Mouse (Mus musculus): ENCODE measurements around the gene Luc7l2. TPM values are rescaled to one million over a fixed set of nuclear protein-coding genes. Genes with fewer than 3 reads are reported as not detected.

Gene Luc7l2
- total and polyA plus RNA-seq, 3 experiments, result 28.1 to 99.9 (median 91.7) TPM

DNA sequence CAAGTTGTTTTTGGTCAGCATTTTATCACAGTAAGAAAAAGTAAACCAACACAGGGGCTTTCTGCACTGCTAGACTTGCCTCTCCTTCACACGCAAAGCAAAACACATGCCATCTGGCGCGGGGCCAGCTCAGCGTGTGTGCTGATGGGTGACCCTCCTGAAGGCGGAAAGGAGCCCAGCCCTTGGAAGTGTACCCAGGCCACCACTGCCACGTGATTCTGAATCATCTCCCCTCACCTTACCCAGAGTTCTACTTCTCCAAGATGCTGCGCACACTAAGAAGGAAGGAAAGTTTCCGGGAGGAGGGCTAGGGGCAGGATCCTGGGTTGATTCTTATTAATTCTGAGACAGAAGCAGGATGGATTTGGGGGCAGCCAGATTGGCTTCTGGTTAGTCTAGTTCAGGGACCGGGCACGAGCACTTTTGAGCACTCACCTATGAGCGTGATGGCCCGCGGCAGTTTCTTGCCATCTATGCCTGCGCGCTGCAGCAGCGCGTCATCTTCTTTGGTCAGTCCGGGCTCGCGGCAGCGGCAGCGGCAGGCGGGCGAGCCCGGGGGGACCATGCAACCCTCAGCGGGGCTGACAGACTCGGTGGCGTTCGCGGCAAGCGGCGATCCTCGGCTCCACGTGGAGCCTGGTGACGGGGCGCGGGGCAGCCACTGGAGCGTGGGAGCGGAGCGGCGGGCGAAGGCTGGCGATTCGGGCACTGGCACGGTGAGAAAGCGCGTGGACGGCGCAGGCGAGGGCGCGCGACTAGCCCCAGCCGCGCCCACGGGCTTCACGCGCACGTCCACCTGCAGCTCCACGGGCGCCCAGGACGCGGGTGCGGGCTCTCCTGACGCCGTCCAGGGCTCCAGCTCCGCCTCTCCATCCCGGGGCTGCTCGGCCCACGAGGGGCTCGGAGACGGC, 85.1 kb downstream of the Luc7l2 start:
- WGBS, result under 1% methylated on average over 72 of the region's 72 CpGs
- Histone ChIP-seq H3K9ac (ENCODE audit: low read depth, low read length) (peak overlapping the region; percentile 58), H3K27me3 (ENCODE audit: control insufficient read depth, insufficient read depth, low read length) (peaks cover 6% of the 10 kb centered on the region), H3K4me1 (ENCODE audit: control insufficient read depth, insufficient read depth, low read length) (peaks cover 5% of the 10 kb centered on the region), H3K27ac (peak overlapping the region; percentile 32; the same call in 1 of the 2 replicates), H3K79me2 (replicated peaks; ENCODE audit: control insufficient read depth, insufficient read depth, low read length) (no peaks in the 10 kb centered on the region), H3K4me3 (peak overlapping the region; percentile 80), H3K36me3 (ENCODE audit: control insufficient read depth, insufficient read depth, low read length) (no peaks in the 10 kb centered on the region)
- TF ChIP-seq POLR2A (IDR thresholded peaks at IDR 0.05; ENCODE audit: insufficient read depth, low read depth, low read length) (no peak), EP300 (IDR thresholded peaks at IDR 0.05; ENCODE audit: insufficient read depth, low read depth, low read length) (no peak), CTCF (IDR thresholded peaks at IDR 0.05) (no peak)
- intact Hi-C loops (cut with DNase I), result no loop called here
- peak; percentile 46 to 61 for DNase-seq

- under 1% methylated on average over 53 of the region's 60 CpGs for WGBS
- intact Hi-C loops (cut with DNase I), result no loop called here
- no peak for TF ChIP-seq CTCF (IDR thresholded peaks at IDR 0.05)
- no peak for TF ChIP-seq POLR2A (IDR thresholded peaks at IDR 0.05; ENCODE audit: insufficient read depth, low read depth, low read length)
- no peak for TF ChIP-seq EP300 (IDR thresholded peaks at IDR 0.05; ENCODE audit: insufficient read depth, low read depth, low read length)
Observed at GRCm38 (mm10) chr6:38636852-38637618, 85.9 kb downstream of the Luc7l2 start, which contains the start of gene Klrg2. Klrg2 (minus strand) TSS chr6:38637242.

DNA sequence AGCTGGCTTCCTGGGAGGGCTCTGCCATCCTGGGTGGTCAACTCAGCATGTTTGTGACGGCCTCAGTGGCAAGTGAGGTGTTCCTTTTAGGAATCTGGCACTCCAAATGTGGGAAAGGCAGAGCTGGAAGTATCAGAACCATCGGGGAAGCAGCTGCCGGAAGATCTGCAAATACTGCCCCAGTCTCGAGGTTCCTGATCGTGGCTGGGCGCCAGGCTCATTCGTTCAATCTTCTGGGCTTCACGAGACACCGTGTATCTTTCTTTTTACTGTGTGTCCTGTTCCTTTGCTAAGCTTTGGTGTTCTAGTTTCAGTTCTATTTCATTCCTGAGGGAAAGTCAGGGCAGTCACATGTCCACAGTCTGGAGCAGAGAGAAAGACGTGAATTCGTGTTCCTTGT, 89.3 kb downstream of the Luc7l2 start:
- H3K4me3 ChIP-seq, result no peak overlapping the region
- peaks cover 6% of the 10 kb centered on the region for H3K27me3 ChIP-seq (ENCODE audit: control insufficient read depth, insufficient read depth, low read length)
- H3K9ac ChIP-seq (ENCODE audit: low read depth, low read length), result no peak overlapping the region
- no peaks in the 10 kb centered on the region for H3K36me3 ChIP-seq (ENCODE audit: control insufficient read depth, insufficient read depth, low read length)
- 54% methylated on average over 11 of the region's 11 CpGs for WGBS
- TF ChIP-seq EP300 (IDR thresholded peaks at IDR 0.05; ENCODE audit: insufficient read depth, low read depth, low read length) (no peak), CTCF (IDR thresholded peaks at IDR 0.05) (no peak), POLR2A (IDR thresholded peaks at IDR 0.05; ENCODE audit: insufficient read depth, low read depth, low read length) (no peak)
- intact Hi-C loops (cut with DNase I), result no loop called here
- peaks cover 5% of the 10 kb centered on the region for H3K4me1 ChIP-seq (ENCODE audit: control insufficient read depth, insufficient read depth, low read length)
- H3K79me2 ChIP-seq (replicated peaks; ENCODE audit: control insufficient read depth, insufficient read depth, low read length), result no peaks in the 10 kb centered on the region
- no peak for DNase-seq
- H3K27ac ChIP-seq, result no peak overlapping the region

More at GRCm38 (mm10) chr6:38636852-38637618, 85.9 kb downstream of the Luc7l2 start, which contains the start of gene Klrg2:
- Histone ChIP-seq H3K36me3 (ENCODE audit: control insufficient read depth, insufficient read depth, low read length) (no peaks in the 10 kb centered on the region), H3K4me1 (ENCODE audit: control insufficient read depth, insufficient read depth, low read length) (peaks cover 5% of the 10 kb centered on the region), H3K4me3 (peak within 1 kb of the TSS; percentile 80), H3K79me2 (replicated peaks; ENCODE audit: control insufficient read depth, insufficient read depth, low read length) (no peaks in the 10 kb centered on the region), H3K27me3 (ENCODE audit: control insufficient read depth, insufficient read depth, low read length) (peaks cover 6% of the 10 kb centered on the region), H3K27ac (peak within 1 kb of the TSS; percentile 32; the same call in 1 of the 2 replicates), H3K9ac (ENCODE audit: low read depth, low read length) (peak within 1 kb of the TSS; percentile 58)
- DNase-seq, result peak; percentile 74 to 80

DNA sequence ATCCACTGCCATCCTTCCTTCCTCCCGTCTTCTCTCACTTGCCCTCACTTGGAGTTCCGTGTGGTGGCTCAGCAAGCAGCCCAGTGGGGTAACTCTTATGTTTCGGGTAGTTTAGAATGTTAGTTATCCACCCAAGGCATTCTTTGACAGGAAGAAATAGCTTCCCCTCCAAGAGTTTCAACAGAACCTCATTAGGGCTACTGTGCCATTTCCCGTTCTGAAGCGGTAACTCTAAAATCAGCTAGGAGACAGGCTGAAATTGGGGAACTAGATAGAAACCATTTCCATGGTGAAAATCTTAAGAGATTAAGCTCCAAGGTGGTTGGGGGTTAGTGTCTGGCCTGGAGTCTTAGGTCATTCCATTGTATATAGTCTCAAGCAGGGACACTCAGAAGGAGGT, 90.1 kb downstream of the Luc7l2 start:
- Histone ChIP-seq H3K4me1 (ENCODE audit: control insufficient read depth, insufficient read depth, low read length) (peaks cover 3% of the 10 kb centered on the region), H3K36me3 (ENCODE audit: control insufficient read depth, insufficient read depth, low read length) (no peaks in the 10 kb centered on the region), H3K27ac (no peak overlapping the region), H3K27me3 (ENCODE audit: control insufficient read depth, insufficient read depth, low read length) (peaks cover 3% of the 10 kb centered on the region), H3K4me3 (no peak overlapping the region), H3K79me2 (replicated peaks; ENCODE audit: control insufficient read depth, insufficient read depth, low read length) (no peaks in the 10 kb centered on the region), H3K9ac (ENCODE audit: low read depth, low read length) (no peak overlapping the region)
- TF ChIP-seq EP300 (IDR thresholded peaks at IDR 0.05; ENCODE audit: insufficient read depth, low read depth, low read length) (no peak), CTCF (IDR thresholded peaks at IDR 0.05) (no peak), POLR2A (IDR thresholded peaks at IDR 0.05; ENCODE audit: insufficient read depth, low read depth, low read length) (no peak)
- no peak for DNase-seq
- WGBS, result 68% methylated on average over 5 of the region's 5 CpGs
- intact Hi-C loops (cut with DNase I), result no loop called here

DNA sequence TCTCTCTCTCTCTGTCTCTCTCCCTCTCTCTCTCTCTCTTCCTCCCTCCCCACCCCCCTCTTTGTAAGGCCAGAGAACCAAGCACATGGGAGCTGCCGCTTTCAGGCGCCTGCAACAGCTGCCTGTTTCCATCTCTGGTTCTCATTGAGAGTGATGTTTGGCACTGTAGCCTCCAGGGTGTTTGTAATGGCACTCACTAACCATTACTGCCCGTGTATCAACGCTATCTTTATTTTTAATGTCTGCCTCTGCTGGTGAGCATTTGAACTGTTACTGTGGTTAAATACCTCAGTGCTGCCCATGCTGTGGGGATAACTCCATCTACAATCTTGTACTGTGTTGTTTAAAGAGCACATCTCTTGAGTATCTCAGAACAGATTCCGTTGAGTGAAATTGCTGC, 90.5 kb downstream of the Luc7l2 start:
- H3K79me2 ChIP-seq (replicated peaks; ENCODE audit: control insufficient read depth, insufficient read depth, low read length), result no peaks in the 10 kb centered on the region
- no peak overlapping the region for H3K27ac ChIP-seq
- no peak overlapping the region for H3K4me3 ChIP-seq
- no peaks in the 10 kb centered on the region for H3K36me3 ChIP-seq (ENCODE audit: control insufficient read depth, insufficient read depth, low read length)
- TF ChIP-seq CTCF (IDR thresholded peaks at IDR 0.05), result peak; percentile 11; the same call in 1 of the 2 replicates
- no peak for TF ChIP-seq POLR2A (IDR thresholded peaks at IDR 0.05; ENCODE audit: insufficient read depth, low read depth, low read length)
- no peak for TF ChIP-seq EP300 (IDR thresholded peaks at IDR 0.05; ENCODE audit: insufficient read depth, low read depth, low read length)
- H3K9ac ChIP-seq (ENCODE audit: low read depth, low read length), result no peak overlapping the region
- H3K27me3 ChIP-seq (ENCODE audit: control insufficient read depth, insufficient read depth, low read length), result peaks cover 1% of the 10 kb centered on the region; the same call in 1 of the 2 replicates
- peaks cover 3% of the 10 kb centered on the region for H3K4me1 ChIP-seq (ENCODE audit: control insufficient read depth, insufficient read depth, low read length)
- DNase-seq, result no peak
- WGBS, result 47% methylated on average over 5 of the region's 5 CpGs
- intact Hi-C loops (cut with DNase I), result no loop called here

Measured in heart, adult 2 months (tissue).